Mouse (Mus musculus) brain, embryonic 14.5 days (tissue): ENCODE results near the gene Mki67.

ENCODE experiments used
- CTCF ChIP-seq: fragments of 200-500 bp; IDR thresholded peaks from 2 replicates; pipeline ENCODE4 v1.5.1; 2012; ENCODE audit warnings: inconsistent platforms, mild to moderate bottlenecking, moderate library complexity, borderline replicate concordance; ENCODE audit not compliant: insufficient read depth, insufficient read length; ENCODE audit errors: extremely low read depth
- POLR2A ChIP-seq: fragments of 200-500 bp; IDR thresholded peaks from 2 replicates; pipeline ENCODE4 v1.6.1; 2012; ENCODE audit warnings: mild to moderate bottlenecking, inconsistent platforms, borderline replicate concordance; ENCODE audit not compliant: poor library complexity, insufficient read depth, insufficient read length, severe bottlenecking; ENCODE audit errors: extremely low read depth

- TF ChIP-seq CTCF (no peak), POLR2A (no peak)
These were observed 10.4 kb downstream of the Mki67 start for GRCm38 (mm10) chr7:135705753-135706152.
